Mouse (Mus musculus) right cerebral cortex, adult 18-20 months (tissue): ENCODE results near the gene Pigp.
"Not testable (repeated sequence)": the region's sequence is repeated elsewhere in the genome, so short reads cannot be mapped to it uniquely, and the experiment has no call there.

Experiments used
- DNase-seq: peaks from one replicate; pipeline ENCODE4 v3.0.0; 2022; ENCODE audit warnings: mixed read lengths

Pigp gene

DNA sequence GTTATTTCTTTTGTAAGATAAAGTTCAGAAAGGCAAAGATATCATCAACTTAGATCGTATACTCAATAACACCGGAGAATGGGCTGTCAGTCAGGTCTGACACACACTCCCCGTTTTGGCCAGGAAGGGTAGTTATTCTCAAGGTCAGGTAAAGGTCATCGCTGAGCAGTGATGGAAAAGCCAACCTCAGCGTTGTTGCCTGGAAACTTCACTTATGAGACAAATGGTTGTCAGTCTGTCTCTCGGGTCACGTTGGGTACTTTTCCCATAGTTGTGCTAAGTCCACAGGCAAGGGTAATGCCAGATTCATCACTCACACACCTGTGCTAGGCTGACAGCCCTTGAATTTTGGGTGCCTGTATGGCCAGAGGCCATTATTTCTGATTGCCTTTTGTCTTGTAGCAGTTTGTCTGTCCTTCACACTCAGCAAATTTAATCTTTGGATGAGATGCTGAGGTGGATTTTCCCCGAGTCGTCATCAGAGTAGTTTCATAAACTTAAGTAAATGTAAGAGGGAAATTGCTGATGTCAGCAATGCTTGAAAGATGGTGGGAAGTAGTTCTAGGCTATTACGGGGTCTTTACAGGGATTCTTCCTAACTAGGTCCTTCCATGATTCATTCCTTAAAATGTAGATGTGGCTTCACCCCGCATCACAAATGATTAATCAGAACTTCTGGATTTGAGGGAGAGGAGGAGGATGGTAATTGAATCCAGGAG, 14.7 kb downstream of the Pigp start:
- DNase-seq = no peak

DNA sequence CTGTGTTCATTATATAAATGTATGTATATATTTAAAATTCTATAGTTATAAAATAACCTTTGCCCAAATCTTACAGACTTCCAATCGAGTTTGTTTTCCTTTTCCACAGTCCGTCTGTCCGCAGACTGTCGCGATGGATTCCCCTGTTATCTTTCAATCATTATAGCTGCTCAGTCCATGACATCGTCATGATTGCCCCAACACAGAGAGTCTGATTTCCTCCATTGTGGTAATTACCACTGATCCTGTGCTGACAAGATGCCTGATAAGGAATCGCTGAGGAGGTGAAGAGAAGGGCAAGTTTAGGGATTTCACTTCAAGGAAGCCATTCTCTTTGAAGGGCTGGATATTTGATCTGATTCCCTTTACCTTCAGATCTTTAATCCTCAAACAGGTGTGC, 15.6 kb downstream of the Pigp start:
- DNase-seq = no peak

DNA sequence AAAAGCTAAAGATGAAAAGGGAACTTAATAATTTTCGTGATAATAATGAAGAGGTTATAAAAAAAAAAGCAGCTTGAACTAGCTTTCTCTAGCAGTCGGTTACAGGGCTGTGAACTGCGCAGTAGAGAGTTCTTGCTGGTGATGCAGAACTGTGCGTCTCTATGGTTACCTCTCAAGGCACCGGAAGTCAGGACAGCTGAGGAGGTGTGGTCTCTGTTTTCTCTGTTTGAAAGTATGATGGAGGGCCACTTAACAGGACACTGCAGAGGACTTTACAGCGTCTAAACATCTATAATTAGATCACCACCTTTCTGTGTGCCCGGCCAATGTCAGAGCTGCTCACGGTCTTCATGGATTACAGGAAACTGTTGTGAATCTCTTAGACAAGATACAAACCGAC, 17.2 kb downstream of the Pigp start:
- peak; percentile 47 for DNase-seq

DNA sequence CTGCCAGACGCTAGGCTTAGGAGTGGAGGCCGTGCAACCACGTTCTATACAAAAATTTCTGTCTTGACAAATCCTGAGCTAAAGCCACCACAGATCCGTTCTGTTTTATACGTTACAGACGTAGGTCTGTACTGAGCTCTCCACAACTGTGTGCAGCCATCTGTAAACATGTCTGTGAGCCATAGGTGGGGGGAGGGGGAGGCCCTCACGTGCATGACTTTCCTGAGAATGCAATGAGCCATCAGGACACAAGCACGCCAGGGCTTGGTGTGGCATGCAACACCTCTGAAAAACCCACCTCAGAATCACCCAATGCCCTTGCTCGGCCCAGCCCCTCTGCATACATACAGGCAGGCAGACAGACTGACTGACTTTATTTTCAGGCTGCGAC, 21.4 kb downstream of the Pigp start:
- DNase-seq = no peak

DNA sequence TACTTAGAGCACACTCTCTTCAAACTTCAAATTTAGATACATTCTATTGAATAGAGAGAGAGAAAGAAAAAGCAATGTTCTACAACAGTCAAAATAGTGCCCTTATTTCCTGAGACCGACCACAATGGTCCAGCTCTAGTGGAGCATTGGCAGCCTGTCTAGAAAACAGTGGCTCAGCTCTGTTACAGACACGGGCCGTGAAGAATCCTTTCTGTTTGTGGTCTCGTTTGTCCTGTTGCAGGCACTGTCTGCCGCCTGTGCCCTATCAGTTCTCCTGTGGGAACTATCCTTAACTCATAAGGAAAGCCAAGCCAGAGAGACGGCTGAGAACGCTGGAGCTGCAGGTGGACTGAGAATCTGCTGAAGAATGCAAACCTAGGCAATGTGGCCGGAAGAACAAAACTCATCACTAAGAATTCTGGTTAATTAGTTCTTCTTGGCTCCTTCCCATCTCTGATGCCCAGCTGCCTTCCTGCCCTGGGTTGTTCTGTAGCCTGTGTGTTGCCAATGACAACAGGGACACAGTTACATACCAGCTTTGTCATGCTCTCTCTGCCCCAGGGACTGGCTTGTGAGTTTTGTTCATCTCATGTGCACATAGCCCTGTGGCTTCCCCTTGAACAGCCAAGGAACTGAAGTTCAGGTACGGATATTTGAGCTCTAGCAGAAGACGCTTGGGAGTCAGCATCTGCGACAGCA, 21.9 kb downstream of the Pigp start:
- DNase-seq = no peak

DNA sequence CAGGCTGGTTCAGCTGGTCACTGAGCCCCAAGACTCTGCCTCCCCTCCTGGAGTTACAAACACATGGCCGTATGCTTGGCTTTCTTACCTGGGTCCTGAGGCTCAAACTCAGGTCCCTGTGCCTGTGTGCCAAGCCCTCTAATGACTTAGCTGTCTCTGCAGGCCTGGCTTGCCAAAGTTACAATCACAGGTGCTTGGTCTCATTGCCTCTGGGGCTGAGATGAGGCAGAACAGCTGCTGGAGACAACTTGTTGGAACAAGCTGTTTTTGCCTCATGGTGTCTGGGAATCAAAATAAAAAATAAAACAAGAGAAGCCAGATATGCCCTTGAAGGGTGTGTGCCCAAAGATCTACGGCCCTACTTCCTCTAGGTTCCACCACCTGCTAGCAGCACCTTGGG, 22.9 kb downstream of the Pigp start:
- DNase-seq = no peak

DNA sequence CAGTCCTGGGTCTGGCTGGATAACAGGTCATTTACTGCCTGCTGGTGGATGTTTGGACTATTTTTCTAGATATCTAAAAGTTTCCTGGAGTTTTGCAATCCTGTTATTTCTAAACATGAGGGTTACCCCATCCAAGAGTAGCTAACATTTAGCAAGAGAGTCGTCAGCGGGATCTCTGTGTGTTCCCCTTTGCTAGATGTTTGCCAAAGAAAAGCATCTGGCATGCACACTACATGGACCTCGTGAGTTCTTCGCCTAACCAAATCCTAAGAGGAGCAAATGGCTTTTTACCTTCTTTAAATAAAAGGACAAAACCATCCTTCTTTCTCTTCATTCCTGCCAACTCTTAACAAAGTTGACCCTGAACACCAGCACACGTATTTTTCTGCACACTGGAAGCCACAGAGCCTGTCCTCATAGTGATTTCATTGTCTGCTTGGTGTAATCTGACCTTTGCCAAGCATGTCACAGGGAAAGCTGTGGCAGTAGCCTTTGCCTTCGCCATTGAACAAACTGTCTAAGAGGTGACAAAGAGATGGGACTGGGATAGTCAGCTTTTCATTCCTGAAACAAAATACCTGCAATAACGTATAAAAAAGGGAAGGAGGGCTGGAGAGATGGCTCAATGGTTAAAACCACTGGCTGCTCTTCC, 24.4 kb downstream of the Pigp start:
- no peak for DNase-seq

DNA sequence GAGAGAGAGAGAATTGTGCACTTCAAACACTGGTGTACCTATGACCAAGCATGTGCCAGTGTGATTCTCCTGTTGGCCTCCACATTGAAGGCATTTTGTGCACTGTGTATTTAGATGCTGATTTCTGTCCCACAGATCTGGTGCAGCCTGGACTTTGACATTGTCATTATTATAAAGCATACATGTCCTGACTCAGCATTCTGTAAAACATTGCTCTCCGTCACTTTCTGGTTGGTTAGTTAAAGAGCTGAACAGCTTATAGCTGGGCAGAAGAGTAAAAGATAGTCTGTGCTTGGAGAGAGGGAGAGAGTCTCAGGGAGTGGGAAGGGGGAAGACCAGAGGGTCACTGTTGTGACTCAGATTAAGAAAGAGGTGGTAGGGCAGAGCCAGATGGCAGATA, 25.9 kb downstream of the Pigp start:
- no peak for DNase-seq

DNA sequence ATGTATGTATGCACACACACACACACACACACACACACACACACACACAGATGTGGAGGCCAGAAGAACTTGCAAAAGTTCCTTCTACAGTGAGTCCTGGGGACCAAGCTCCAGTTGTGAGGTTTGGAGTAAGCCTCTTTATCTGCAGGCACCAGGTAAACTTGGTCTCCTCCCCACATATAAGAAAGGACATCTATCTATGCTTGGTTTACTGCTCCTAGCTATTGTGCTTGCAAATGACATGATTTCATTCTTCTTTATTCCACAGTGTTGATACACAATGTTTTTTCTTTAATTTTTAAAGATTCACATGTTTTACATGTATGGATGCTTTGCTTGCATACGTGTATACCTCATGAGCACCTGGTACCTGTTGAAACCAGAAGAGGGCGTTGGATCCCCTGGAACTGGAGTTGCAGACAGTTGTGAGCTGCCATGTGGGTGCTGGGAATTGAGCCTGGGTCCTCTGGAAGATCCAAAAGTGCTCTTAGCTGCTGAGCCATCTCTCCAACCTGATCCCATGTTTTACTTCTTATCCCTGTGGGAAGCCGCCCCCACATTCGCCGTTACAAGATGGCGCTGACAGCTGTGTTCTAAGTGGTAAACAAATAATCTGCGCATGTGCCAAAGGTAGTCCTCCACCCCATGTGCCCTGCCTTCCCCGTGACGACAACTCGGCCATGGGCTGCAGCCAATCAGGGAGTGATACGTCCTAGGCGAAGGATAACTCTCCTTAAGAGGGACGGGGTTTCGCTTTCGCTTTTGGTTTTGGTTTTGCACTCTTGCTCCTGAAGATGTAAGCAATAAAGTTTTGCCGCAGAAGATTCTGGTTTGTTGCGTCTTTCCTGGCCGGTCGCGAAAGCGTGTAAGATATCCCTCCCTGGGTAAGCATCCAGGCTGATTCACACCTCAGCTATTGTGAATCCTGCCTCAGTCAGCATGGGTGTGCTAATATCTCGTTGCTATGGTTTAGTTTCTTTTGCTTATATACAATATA, 32.2 kb downstream of the Pigp start:
- not testable (repeated sequence) for DNase-seq

DNA sequence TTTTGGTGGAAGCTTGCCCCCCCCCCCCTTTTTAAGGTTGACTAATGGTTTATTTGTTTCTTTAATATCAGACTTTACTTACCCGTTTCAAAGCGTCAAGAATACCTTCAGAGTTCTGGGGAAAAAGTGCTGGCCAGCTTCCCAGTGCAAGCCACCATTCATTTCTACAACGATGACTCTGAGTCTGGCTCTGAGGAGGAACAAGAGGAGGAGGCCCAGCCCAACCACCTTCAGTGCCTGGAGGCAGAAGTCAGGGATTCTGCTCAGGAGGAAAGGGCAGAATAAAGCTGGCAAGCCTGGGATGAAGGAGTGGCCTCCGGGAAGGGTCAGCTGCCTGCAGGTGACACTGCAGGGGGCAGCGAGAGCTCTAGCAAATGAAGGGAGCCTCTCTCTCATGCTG, 36.0 kb downstream of the Pigp start:
- no peak for DNase-seq

DNA sequence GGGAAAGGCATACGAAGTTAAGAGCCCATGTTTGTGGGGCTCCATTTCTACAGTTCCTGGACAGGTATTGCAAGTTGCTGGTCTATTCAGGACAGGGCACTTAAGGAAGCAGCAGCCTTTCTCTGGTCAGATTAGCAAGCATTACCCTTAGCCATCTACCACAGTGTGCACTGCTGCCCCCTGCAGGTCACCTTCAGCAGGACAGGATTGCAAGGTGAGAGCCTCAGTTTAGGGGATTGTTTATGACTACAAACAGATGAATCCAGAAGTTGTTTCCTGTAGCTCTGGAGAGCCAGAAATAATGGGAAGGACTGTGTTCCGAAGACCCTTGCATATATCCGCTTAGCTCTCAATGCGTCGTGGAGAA, 39.8 kb downstream of the Pigp start:
- no peak for DNase-seq

DNA sequence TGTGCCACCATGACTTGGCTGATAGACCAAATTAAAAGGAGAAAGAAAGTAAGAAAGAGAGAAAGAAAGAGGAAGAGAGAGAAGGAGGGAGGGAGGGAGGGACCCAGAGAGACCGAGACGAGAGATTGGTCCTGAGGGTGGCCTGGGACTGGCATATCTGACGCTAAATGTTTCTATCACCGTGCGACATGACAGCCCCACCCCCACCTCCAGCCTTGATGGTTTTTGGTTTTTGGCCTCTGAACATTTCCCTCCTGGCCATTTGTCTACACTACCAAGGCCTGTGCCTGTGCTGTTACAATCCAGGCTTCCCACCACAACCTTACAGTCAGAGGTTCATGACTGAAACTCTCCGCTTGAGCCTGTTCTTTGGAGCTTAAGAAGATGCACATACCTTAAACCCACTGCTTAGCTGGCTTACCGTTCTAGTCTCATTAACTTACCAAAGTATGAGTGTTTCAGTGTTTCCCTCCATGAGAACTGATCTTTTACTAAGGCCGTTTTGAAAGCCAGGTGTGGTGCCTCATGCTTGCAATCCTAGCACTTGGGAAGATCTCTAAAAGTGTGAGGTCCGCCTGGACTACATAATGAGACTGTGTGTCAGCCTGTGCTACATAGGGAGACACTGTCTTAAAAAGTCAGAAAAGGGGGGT, 40.3 kb downstream of the Pigp start:
- no peak for DNase-seq

DNA sequence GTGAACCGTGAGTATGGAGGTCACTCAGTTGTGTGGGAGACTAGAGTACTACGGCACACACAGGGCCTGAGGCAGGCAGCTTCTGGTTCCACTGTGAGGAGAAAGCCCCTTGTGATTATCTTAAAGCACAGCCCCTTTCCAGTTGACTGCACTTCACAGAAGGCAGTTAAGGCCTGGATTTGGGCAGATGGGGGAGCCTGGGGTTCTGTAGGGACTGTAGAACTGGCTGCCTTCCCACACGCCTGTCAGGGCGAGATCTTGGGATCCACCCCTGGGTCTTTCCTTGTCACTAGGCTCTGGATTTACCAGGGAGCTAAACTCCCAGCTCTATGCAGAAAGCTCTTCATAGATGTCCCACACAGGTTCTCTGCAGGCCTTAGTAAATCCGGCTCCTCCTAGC, 41.2 kb downstream of the Pigp start:
- no peak for DNase-seq

DNA sequence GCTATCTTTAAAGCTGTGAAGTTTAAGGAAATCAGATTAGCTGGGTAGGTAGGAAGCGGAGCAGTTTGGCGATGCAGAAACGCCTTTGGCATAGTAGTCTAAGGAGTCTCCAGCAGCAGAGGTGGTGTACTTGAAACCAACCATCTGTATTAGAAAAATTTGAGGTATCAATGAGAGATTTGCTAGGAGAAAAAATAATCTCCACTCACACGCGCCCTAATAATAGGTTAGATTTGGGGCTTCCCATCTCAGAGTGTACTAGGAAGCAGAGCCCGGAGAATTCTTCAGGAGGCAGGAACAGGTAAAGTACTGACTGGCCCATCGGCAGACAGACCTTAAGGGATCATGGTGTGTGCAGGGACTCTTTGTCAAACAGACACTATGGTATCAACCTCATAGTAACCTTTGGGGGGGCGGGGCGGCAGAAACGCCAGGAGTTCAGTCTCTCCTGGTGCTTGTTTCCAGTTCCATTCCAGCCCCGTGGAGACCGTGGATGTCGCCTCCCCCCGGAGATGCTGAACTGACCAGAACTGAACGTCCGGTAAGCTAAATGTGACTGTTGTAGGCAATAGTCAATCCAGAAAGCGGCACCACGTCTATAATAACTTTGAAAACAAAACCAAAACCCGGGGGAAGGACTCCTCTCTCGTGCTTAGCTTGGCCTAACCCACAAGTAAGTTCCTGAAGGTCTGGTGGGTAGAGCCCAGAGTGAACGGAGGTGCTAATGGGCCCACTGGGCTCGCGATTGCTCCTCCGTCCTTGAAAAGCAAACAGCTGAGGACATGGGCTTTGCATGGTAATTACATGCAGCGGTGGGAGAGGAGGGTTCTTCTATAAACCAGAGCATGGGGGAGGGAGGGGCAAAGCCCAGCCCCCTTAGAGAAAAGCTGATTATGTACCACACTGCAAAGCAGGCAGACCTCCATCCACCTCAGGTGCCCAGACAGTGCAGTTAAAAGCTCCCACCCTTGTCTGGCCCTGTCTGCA, 42.5 kb downstream of the Pigp start:
- DNase-seq = no peak

DNA sequence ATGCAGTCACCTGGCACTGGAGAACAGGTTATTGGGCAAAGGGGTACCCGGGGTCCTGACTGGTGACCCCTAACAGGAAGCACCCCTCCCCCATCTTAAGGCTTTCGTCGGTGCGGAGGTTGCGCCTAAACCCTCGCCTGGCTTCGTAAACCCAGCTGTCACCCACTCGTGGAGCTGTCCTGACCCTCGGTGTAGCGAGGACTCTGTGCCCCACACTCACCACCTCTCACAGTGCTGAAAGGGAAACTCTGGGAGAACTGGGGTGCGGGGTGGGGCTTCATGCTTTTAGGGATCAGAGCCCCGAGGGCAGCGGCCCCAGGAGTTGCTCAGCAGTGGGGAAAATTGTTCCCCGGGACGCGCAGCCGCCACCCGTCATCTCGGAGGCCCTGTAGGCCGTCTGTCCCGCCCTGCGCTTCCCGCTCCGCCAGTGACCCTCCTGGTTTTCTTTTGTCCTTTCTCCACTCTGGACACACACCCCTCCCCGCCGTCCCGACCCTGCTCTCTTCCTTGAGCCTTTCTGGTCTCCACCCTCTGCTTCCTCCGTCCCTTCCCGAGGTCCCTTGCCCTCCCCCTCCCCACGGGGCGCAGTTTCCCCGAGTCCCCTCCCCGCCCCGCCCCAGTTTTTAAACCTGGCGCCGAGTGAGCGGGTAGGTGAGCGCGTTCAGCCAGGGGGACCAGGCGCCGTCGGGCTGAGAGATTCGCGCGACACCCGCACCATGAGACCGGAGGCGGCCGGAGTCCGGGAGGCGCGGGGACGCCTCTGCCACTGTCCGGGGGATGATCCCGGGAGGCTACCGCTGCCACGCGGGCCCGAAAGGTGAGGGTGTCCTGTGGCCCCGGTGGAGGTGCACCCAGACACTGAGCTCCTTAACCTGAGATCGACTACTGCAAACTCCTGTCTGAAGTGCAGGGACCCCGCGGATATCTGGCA, 43.6 kb downstream of the Pigp start, which contains the start of gene Ripply3:
TSS of gene Ripply3 (plus strand) at position 640 of the 931 bp plus-strand sequence.
- no peak for DNase-seq

DNA sequence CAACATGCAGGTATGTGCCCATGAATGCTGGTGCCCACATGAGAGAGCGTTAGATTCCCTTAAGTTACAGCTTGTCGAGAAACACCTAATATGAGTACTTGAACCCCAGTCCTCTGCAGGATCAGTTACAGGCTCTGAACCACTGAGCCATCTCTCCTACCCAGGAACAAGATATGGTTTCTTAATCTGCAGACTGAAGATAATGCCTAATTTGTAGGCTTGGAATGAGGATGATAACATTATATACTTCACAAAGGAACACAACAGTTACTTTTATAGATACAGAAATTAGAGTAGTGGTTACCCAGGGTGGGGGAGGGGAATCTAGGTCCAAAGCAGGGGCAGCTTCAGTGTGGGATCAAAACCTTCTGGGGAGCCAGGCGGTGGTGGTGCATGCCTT, 45.6 kb downstream of the Pigp start:
- no peak for DNase-seq

DNA sequence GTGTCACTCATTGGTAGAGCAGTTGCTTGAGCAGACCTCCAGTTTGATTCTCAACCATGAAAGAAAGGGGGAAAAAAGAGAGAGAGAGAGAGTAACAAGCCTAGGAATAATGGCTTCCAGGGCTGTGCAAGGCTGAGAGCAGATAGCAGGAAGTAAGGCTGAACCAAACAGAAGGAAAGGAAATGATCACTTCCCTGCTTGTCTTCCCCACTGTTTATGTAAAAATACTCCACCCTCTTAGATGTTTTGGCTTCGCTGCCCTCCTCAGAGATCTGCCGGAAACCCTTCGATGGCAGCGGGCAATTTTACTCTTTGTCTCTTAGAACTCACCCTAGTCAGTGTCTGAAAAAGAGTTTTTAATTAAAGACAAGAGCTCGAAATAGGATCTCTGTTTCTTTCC, 48.0 kb downstream of the Pigp start:
- DNase-seq = no peak

DNA sequence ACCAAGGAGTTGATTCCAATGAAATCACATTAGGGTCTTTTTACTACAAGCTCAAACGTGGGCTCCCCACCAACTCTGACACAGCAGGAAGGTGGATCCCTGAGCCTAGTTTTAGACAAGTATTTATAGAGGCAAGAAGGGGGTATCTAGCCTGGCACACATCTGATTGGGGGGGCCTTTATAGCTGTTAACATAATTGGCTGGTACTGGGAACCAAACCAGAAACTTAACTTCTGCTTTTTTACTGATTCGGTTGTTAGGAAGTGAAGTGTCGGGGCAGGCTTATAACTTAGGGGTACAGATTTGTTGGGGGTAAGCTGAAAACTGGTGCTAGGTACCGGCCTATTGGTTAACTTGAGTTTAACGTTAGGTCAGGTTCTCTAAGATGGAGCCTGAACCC, 51.4 kb downstream of the Pigp start:
- DNase-seq = no peak

DNA sequence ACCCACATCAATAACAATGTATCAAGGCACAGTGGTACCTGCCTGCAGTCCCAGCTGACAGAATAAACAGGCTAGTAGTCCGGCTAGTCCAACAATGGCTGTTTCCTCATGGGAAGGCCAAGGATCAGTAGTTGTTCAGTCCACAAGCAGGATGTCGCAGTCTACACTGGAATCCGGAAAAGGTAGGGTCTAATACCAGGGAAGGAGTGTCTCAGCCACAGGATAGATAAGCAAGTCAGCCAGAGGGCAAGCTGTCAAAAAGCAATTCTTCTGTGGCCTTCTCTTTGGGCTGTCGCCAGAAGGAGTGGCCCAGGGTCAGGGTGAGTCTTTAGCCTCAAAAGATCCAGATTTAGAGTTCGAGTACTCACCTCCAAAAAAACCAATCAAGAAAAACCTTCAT, 53.9 kb downstream of the Pigp start:
- DNase-seq = no peak

DNA sequence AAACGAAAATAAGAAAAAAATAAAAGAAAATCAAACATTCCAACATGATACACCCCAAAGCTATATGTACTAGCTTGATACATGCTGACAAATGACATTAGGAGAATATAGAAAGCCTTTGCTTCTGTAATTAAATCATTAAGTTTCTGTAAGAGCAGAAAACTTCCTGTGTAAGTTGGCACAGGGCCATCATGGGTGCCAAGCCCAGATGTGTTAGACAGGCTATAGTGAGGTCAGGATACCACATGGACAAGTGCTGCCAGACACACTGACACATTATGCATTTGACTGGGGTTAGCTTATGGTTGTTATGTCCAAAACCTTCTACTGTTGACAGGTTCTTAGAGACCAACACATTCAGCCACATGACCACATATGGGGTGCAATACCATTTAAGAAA, 56.4 kb downstream of the Pigp start:
- DNase-seq = no peak
